Mouse (Mus musculus) embryonic fibroblast, embryonic 13.5 days (primary cell): ENCODE measurements at regions not wholly inside any gene's neighbourhood (a gene's known extent, or its start where the extent isn't known, plus 50 kb on each side); places are given as distances from the start of the nearest gene placed in this dataset.

Source experiments
- H3K27ac ChIP-seq: 2 replicates; pipeline ENCODE4 v1.5.1; 2012; ENCODE audit warnings: low read length, control low read depth, inconsistent platforms; ENCODE audit not compliant: insufficient read depth
- H3K4me1 ChIP-seq: 2 replicates; pipeline ENCODE4 v1.6.1; 2011; ENCODE audit warnings: low read length; ENCODE audit not compliant: control insufficient read depth, insufficient read depth
- H3K4me3 ChIP-seq: 2 replicates; pipeline ENCODE4 v1.5.1; 2011; ENCODE audit warnings: mild to moderate bottlenecking, control low read depth, low read length; ENCODE audit not compliant: insufficient read depth
- CTCF ChIP-seq: IDR thresholded peaks from 2 replicates; pipeline ENCODE4 v1.5.1; 2011; ENCODE audit warnings: mild to moderate bottlenecking, control low read depth, low read length, moderate library complexity, borderline replicate concordance; ENCODE audit not compliant: insufficient read depth
- POLR2A ChIP-seq: IDR thresholded peaks from 2 replicates; pipeline ENCODE4 v1.6.1; 2011; ENCODE audit warnings: low read depth, mild to moderate bottlenecking, control low read depth, low read length, moderate library complexity

- H3K4me1 ChIP-seq: no peaks in the 10 kb centered on the region
- no peak overlapping the region for H3K4me3 ChIP-seq
- no peak for TF ChIP-seq POLR2A
- TF ChIP-seq CTCF: no peak
- H3K27ac ChIP-seq: no peak overlapping the region
Measured at GRCm38 (mm10) chr9:118318357-118319140, 159.5 kb upstream of the Eomes start.

GRCm38 (mm10) chr9:118323796-118324195 is 154.2 kb upstream of the Eomes start:
- no peaks in the 10 kb centered on the region for H3K4me1 ChIP-seq
- H3K4me3 ChIP-seq: no peak overlapping the region
- H3K27ac ChIP-seq: no peak overlapping the region
- TF ChIP-seq CTCF: no peak
- no peak for TF ChIP-seq POLR2A

- no peak overlapping the region for H3K27ac ChIP-seq
- no peak overlapping the region for H3K4me3 ChIP-seq
- no peaks in the 10 kb centered on the region for H3K4me1 ChIP-seq
- TF ChIP-seq POLR2A (no peak), CTCF (no peak)
Measured at GRCm38 (mm10) chr9:118326656-118327055, 151.4 kb upstream of the Eomes start.

GRCm38 (mm10) chr9:118327904-118328303 is 150.1 kb upstream of the Eomes start:
- Histone ChIP-seq H3K4me1 (no peaks in the 10 kb centered on the region), H3K27ac (no peak overlapping the region), H3K4me3 (no peak overlapping the region)
- TF ChIP-seq CTCF (no peak), POLR2A (no peak)

- TF ChIP-seq POLR2A: no peak
- TF ChIP-seq CTCF: no peak
- Histone ChIP-seq H3K4me1 (no peaks in the 10 kb centered on the region), H3K4me3 (0 out of 2 replicates have a peak overlapping the region, but pooled peaks have one; percentile 12), H3K27ac (no peak overlapping the region)
Measured at GRCm38 (mm10) chr9:118341401-118341800, 136.6 kb upstream of the Eomes start.

GRCm38 (mm10) chr9:118354911-118355310 is 123.1 kb upstream of the Eomes start:
- Histone ChIP-seq H3K4me1 (no peaks in the 10 kb centered on the region), H3K4me3 (no peak overlapping the region), H3K27ac (no peak overlapping the region)
- TF ChIP-seq CTCF (no peak), POLR2A (no peak)

GRCm38 (mm10) chr9:118357406-118357805 is 120.6 kb upstream of the Eomes start:
- TF ChIP-seq POLR2A (no peak), CTCF (no peak)
- Histone ChIP-seq H3K4me3 (no peak overlapping the region), H3K4me1 (no peaks in the 10 kb centered on the region), H3K27ac (no peak overlapping the region)

GRCm38 (mm10) chr9:118363929-118364328 is 114.1 kb upstream of the Eomes start:
- no peak for TF ChIP-seq CTCF
- H3K4me1 ChIP-seq: no peaks in the 10 kb centered on the region
- no peak overlapping the region for H3K4me3 ChIP-seq
- H3K27ac ChIP-seq: no peak overlapping the region

GRCm38 (mm10) chr9:118365431-118365830 is 112.6 kb upstream of the Eomes start:
- Histone ChIP-seq H3K27ac (no peak overlapping the region), H3K4me1 (no peaks in the 10 kb centered on the region), H3K4me3 (no peak overlapping the region)
- TF ChIP-seq CTCF (no peak), POLR2A (no peak)

- no peak for TF ChIP-seq CTCF
- Histone ChIP-seq H3K4me3 (no peak overlapping the region), H3K4me1 (no peaks in the 10 kb centered on the region), H3K27ac (no peak overlapping the region)
Measured at GRCm38 (mm10) chr9:118367314-118367713, 110.7 kb upstream of the Eomes start.
